Mouse (Mus musculus): ENCODE results near the gene Mcf2.

DNA sequence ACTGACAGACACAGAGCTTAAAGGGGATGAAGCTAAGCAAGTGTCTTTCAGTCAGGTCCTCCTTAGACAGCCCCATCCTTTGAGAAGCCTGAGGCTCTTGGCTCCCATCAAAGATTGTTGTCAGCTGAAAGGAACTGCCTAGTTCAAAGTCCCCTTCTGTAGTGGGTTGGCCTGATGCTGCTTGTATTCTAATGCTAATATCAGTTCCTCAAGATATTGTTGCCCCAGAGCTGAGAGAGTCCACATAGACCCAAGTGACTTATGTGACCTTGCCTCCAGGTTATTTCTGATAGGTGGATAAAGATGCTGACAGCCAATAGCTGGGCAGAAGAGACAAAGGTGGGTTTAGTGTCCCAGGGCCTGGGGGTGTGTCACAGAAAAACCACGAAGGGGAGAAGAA is 8.8 kb upstream of the Mcf2 start:
- no peak for TF ChIP-seq CTCF (IDR thresholded peaks at IDR 0.05; ENCODE audit: control insufficient read depth, insufficient read depth, insufficient replicate concordance, low read depth, low read length)
- no peak for TF ChIP-seq POLR2A (IDR thresholded peaks at IDR 0.05; ENCODE audit: control insufficient read depth, low read depth, low read length)

Data from testis, adult 2 months (tissue).